Mouse (Mus musculus) retina, adult 2 months (tissue): ENCODE results near the gene Pmel.
"Not testable (repeated sequence)": the region's sequence is repeated elsewhere in the genome, so short reads cannot be mapped to it uniquely, and the experiment has no call there.

Source experiments
- DNase-seq: peaks from one replicate; pipeline ENCODE4 v3.0.0-alpha.2; 2012; ENCODE audit warnings: low read depth, low spot score

Pmel gene

DNA sequence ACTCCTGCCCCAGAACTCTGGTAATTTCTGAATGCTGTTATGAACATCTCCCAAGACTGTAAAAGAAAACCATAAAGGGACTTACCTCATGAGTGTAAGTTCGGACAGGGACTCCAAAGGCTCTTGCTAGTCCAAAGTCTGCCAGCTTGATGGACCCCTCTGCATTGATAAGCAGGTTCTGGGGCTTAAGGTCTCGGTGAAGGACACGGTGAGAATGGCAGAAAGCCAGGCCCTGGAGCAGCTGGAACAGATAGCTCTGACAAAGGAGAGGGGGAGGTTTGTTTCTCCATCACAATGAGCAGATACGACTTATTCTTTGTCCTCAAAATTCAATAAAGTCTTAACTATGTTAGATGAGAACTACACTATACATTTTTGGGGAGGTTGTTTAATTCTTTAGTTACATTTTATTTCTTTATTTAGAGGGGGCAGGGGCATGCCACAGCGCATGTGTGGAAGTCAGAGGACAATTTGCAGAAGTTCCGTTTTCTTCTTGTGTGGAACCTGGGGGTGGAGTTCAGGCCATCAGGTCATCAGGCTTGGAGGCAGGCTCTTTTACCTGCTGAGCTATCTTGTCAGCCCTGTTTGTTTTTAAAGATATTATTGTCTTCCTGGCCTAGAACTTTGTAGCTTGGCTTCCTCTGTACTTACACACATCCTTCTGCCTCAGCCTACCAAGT lies 1.5 kb upstream of the Pmel start:
- no peak for DNase-seq

DNA sequence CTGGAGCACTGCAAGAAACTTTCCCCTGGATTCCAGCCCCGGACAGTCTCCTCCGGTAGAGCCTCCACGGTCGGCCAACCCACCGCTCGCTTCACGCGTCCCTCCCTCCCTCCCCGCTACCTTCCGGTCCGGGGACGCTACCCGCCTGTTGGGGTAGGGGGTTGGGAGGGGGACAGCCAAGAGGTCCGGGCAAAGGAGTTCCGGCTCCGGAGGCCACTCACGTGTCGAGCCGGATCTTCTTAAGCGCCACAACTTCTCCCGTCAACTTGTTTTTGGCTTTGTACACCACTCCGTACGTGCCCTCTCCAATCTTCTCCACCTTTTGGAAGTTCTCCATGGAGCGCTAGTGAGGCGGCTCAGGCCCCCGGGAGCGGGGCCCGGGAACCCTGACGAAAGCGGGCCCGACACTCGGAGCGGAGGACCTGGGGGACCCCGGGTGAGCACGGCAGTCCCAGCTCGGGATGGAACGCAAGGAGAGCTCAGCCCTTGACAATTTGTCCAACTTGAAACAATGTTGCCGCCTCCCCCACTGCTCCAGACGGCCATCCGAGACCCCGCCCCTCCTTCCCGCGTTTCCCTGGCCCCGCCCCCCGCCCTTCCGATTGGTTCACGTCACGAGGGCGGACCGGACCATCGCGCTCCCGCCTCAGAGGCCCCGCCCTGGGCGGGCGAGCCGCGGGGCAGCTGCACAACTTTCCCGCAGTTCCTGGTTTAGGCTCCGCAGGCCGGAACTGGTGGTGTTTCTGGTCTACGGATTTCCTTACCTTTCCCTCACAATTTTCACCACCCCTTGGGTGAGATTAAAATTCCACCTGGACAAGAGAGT lies 709 bp downstream of the Pmel start, which contains the start of gene Cdk2:
Gene Cdk2 (minus strand): TSS at position 541 of the 826 bp plus-strand sequence.
- peak; percentile 68 for DNase-seq

DNA sequence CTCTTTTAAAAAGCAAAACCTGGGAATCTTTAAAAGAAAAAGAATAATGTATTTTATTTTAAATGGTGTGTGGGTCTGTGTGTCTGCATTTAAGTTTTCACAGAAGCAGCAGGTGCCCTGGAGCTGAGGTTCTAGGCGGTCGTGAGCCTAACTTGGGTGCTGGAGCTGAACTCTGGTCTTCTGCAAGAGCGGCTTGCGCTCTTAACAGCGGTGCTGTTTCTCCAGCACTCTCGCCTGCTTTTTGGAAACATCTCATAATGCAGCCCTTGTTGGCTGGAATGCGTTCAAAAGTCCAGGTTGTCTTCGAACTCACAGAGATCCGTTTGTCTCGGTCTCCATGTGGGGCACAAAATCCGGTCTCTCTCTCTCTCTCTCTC lies 1.3 kb downstream of the Pmel start:
- no peak for DNase-seq

DNA sequence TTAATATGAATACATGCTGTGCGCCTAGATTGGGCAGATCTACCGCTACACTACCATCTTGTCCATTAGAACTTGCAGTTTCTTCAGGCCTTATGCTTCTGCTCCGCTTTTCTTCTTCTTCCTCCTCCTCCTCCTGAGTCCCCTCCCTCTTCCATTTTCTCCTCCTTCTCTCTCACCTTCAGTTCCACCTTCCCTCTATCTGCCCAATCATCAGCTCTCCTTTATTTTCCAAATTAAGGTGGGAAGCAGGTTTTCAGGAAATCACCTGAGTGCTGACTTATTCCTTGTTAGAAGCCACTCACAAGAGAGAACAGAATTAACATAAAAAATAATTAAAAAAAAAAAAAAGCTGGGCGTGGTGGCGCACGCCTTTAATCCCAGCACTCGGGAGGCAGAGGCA lies 7.3 kb downstream of the Pmel start:
- DNase-seq, result not testable (repeated sequence)

GRCm38 (mm10) chr10:128715559-128716537 lies 11.9 kb downstream of the Pmel start:
- no peak for DNase-seq

- DNase-seq, result not testable (repeated sequence)
These were observed 21.5 kb downstream of the Pmel start for GRCm38 (mm10) chr10:128725466-128725865.

DNA sequence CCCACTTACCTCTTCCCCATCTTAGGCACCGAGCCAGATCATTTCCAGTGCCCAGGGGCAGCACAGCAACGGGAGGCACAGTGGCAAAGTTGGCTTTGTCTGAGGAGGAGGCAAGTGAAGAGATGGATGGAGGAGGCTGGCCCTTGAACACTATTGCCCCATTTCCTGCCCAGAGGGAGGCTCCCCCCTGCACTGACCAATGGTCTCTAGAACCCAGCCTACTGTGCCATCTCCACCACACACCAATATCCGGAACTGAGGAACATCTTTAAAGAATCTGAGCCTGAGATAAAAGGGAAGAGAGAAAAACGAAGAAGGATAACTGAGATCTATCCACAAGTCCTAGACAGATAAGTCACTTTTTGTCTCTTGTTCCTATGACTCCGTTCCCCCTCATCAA lies 24.1 kb downstream of the Pmel start:
- DNase-seq, result no peak

DNA sequence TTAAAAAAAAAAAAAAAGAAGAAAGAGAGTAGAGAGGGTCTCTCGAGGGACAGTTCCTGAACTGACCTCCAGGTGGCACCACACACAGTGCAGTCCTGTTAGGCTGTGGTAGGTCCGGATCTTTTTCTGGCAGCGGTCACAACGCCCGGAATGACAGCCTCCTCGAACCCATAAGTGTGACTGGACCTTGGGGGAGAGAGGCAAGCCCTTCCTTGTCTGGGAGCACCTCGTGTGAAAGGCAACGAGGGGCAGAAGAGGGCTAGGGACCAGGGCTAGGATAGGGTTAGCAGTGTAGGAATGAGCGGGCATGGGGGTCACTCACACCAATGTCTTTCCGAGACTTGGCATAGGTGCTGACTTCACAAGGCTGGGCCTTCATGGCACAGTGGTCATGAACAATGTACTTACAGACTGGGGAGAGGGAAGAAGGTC lies 27.0 kb downstream of the Pmel start:
- no peak for DNase-seq

DNA sequence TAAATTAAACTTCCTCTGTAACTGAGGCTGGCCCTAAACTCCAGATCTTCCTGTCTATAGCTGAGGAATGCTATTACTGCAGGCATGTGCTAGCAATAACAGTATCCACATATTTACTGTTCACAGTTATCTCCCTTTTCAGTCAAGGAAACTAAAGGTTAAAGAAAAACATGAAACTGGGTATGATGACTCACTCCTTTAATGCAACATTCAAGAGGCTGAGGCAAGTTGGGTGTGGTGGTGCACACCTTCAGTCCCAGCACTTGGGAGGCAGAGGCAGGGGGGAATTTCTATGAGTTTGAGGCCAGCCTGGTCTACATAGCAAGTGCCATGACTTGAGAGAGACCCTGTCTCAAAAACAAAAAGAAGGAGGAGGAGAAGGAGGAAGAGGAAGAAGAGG lies 28.0 kb downstream of the Pmel start:
- DNase-seq, result no peak

DNA sequence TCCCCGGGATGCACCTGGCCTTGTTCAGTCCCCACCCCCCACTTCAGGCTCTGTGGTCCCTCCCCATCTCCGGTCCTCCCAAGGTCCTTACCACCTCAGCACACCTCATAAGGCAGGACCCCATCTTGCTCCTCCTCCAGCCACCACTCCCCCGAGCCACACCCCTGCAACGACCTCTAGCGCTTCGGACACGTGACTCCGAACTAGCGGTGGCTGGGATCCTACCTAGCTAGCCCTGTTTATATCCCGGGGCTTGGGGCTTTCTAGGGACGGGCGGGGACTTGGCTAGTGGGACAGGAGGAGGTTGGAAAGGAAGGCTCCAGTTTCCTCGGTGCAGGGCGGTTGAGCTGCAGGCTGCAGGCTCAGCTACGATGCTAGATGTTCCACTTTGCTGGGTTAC lies 33.4 kb downstream of the Pmel start:
- DNase-seq, result no peak

DNA sequence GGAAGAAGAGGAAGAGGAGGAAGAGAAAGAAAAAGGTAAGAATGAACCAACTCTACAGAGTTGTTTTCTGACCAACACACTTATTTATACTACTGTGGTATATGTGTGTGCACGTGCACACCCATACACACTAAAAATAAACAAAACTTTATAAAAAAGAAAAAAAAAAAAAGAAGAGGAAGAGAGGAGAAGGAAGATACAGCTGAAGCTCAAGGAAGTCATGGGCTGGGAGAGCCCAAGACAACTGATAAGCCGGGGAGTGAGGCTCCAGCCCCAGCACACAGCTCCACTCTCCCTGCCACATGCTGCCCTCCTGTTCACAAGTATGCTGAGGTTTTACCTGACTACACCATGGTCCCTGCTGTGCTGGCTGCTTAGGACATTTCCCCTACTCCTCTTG lies 36.3 kb downstream of the Pmel start:
- no peak for DNase-seq

DNA sequence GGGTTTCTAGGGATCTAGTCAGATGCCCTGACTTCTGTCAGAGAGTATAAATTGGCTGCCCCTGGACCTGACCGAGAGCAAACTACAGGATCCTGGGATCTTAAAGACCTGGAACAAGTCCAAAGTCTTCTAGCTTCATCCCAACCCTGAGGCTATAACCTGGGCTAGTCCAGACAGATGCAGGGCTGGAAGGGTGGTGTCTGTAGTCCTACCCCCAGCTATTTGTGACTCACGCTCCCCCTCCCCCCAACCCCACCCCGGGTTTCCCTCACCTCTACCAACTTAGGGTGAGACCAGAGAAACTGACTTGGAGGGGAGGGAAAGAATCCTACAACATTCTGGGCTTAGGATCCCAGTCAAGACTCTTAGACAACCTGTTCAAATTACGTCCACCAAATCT lies 38.6 kb downstream of the Pmel start:
- DNase-seq, result no peak

DNA sequence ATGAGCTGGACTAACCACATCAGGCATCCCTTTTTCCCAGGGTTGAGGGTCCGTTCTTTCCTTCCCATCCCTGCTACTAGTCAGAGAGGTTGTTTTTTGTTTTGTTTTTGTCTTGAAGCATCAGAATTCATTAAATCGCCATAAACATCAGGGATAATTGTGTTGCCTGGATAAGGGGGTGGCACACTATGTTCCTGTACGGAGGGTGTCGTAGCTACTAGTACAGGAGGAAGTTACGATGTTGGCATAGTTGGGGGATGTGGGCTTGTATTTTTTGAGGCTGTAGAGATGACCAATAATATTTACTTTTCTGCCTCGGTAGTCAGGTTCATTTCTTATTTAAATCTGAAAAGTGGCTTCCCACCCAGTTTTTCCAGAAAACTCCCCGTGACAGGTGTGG lies 39.2 kb downstream of the Pmel start:
- DNase-seq, result no peak

- DNase-seq, result no peak
These were observed 39.8 kb downstream of the Pmel start for GRCm38 (mm10) chr10:128743791-128744191.

- no peak for DNase-seq
These were observed 40.2 kb downstream of the Pmel start for GRCm38 (mm10) chr10:128744211-128744610.

DNA sequence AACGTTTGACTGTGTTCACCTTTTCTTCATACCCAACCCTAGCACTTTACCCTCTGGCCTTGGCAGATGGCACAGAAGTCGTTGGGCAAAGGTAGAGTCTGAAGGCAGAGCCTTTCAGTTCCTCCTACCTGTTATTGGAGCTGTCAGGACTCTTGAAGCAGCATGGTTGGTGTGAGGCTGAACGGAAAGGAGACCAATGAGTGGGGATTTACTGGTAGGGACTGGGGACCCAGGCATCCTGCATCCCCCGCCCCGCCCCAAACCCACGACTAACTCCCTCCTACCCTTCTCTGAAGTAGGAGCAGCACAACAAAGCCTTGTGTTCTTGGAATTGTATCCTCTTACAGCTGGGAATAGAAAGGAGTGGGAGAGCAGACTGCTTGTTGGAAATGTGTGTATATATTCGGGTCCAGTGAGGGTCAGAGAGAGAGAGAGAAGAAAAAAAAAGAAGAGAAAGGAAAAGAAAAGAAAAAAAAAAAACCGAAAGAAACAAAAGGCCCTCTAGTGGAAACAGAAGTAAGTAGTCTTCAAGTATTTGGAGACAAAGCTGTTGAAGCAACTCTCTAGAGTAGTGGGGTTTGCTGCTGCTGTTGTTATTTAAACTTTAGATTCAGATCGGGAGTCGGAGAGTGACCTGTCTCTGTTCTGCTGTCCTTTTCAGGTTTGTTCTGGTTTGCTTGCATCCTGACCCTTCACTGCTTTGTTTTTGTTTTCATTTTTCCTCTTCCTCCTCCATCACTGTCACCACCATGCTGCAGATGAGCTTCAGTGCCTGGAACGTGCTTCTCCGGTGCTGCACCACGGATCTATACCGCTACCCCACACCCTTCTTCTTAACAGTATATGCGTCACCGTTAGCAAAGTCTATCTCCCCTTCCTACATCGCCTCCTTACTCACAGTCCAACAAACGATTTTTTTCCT lies 40.9 kb downstream of the Pmel start, which contains the start of gene Dgka:
Gene Dgka (minus strand): TSS at position 176 of the 922 bp plus-strand sequence.
- DNase-seq, result no peak

DNA sequence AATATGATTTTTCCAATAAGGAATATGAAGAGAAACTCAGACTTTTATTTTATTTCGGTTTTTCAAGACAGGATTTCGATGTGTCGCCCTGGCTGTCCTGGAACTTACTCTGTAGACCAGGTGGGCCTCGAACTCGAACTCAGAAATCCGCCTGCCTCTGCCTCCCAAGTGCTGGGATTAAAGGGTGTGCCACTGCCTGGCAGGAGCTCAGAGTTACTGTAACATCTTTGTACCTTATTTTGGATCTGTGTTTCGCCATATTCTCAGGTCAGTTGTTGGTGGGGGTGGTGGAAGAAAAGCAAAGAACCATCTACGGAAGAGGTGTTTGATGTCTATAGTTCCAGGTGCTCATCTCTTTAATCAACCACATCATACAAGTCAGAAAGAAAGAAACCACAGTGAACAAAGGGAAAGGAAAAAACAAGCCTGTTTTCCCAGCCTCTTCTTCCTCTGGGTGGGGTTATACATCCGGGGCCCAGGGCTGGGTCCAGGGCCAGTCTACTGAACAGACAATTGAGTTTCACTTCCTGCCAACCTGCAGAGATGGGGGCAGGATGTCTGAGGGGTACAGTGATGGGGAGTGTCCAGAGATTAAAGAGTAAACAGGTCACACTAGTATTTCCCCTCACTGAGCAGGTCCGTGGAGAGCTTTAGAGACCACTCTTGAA lies 42.1 kb downstream of the Pmel start:
- no peak for DNase-seq

- DNase-seq, result no peak
These were observed 43.1 kb downstream of the Pmel start for GRCm38 (mm10) chr10:128746972-128747645.

DNA sequence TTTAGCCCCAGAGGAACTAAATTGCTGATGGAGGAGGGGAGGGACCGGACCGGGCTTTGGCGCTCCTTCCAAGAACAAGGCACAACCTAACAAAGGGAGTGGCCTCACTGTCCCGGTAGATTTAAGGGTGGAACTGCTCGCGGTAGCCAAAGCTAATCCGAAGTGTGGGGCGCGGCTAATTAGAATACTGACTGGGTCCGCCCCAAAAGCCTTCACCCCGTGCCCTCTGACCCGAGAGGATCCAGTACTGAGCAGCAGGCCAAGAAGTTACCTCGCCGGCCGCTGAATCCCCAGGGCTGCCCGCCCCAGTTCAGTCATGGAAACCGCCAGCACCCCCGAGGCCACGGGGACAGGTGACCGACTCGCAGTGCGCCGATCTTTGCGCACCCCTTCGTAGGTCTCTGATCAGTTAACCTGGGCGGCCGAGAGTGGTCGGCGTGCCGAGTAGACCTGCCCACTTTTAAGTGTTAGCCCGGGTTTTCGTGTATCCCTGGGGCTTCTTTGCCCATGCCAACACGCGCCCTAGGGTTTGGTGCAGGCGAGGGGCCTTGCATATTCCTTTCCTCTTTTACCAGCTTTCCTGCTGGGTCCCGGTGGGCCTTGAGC lies 43.8 kb downstream of the Pmel start, which contains the start of gene Pym1:
Gene Pym1 (plus strand): TSS at position 244 of the 606 bp plus-strand sequence.
- peak; percentile 47 for DNase-seq
